Mouse (Mus musculus): ENCODE results near the gene Fgd6. TPM values are rescaled to one million over a fixed set of nuclear protein-coding genes. Genes with fewer than 3 reads are reported as not detected.

Fgd6 gene
- total RNA-seq (2023): 1 to 10 TPM; 3.2 to 4.0 TPM

GRCm38 (mm10) chr10:94035658-94036374, at the start of gene Fgd6, which contains the start of gene Vezt:
Gene Fgd6, plus strand, starts transcription at chr10:94036001.
Gene Vezt, minus strand, starts transcription at chr10:94035817.

GRCm38 (mm10) chr10:94147756-94148531, 112.1 kb downstream of the Fgd6 start, which contains the start of gene Nr2c1:
Gene Nr2c1, plus strand, starts transcription at chr10:94148023.

Other genes with a start within 250 kb of the Fgd6 start
- gene Usp44, start 204.4 kb upstream of the Fgd6 start, total RNA-seq (2023): under 1 TPM in 1 of 2 experiments, not detected in 1; 0.18 TPM
- gene Metap2, start 138.9 kb upstream of the Fgd6 start, total RNA-seq (2023): 100 to 1,000 TPM in 1 of 2 experiments, 10 to 100 TPM in 1; 85.8 to 103 TPM
- gene Vezt, start 184 bp upstream of the Fgd6 start, total RNA-seq (2023): 1 to 10 TPM; 7.4 to 7.8 TPM
- gene Nr2c1, start 112.0 kb downstream of the Fgd6 start, total RNA-seq (2023): 1 to 10 TPM; 4.2 to 4.5 TPM
- gene Ndufa12, start 162.7 kb downstream of the Fgd6 start, total RNA-seq (2023): 10 to 100 TPM; 32.9 to 36.9 TPM

Data from neutrophil, adult 59 days (primary cell).